Mouse (Mus musculus): ENCODE measurements around the gene Il17rd. TPM values are rescaled to one million over a fixed set of nuclear protein-coding genes. Genes with fewer than 3 reads are reported as not detected.

The Il17rd gene
- polyA plus RNA-seq, 1 experiment from 2014 or later: 2.1 TPM

DNA sequence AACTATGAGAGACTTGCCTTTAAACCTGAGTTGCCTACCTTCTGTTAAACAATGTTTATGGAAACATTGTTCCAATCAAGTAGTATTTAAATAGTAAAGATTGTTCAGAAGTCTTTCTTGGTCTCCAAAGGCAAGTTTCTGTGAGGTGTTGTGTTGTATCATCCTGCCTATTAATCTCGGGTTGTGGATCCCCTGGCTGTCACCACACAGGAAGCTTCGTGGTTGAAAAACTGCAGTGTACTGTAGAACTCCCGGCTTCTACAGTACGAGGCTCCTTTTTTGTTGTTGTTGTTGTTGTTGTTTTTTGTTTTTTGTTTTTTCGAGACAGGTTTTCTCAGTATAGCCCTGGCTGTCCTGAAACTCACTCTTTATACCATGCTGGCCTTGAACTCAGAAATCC, 46.7 kb downstream of the Il17rd start:
- Histone ChIP-seq H3K27me3 (ENCODE audit: control insufficient read depth, insufficient read depth, low read length) (no peaks in the 10 kb centered on the region), H3K9me3 (replicated peaks; ENCODE audit: control insufficient read depth, low read length) (no peaks in the 10 kb centered on the region), H3K9ac (ENCODE audit: low read depth, low read length) (no peak overlapping the region), H3K4me2 (no peak overlapping the region), H3K4me1 (ENCODE audit: control insufficient read depth, insufficient read depth, low read length) (no peaks in the 10 kb centered on the region), H3K36me3 (ENCODE audit: control insufficient read depth, insufficient read depth, low read length) (no peaks in the 10 kb centered on the region), H3K27ac (ENCODE audit: low read depth, low read length) (no peak overlapping the region), H3K4me3 (ENCODE audit: low read depth, low read length) (no peak overlapping the region)
- ATAC-seq (replicated peaks; ENCODE audit: insufficient number of reproducible peaks, low FRiP score, low TSS enrichment): no peak
- 58% methylated on average over 5 of the region's 5 CpGs for WGBS (ENCODE audit: insufficient replicate concordance)

- no peaks in the 10 kb centered on the region for H3K9me3 ChIP-seq (replicated peaks; ENCODE audit: control insufficient read depth, low read length)
- H3K4me1 ChIP-seq (ENCODE audit: control insufficient read depth, insufficient read depth, low read length): no peaks in the 10 kb centered on the region
- 73% methylated on average over 4 of the region's 4 CpGs for WGBS (ENCODE audit: insufficient replicate concordance)
- no peak overlapping the region for H3K27ac ChIP-seq (ENCODE audit: low read depth, low read length)
- no peak overlapping the region for H3K4me2 ChIP-seq
- no peaks in the 10 kb centered on the region for H3K36me3 ChIP-seq (ENCODE audit: control insufficient read depth, insufficient read depth, low read length)
- H3K27me3 ChIP-seq (ENCODE audit: control insufficient read depth, insufficient read depth, low read length): no peaks in the 10 kb centered on the region
- no peak overlapping the region for H3K9ac ChIP-seq (ENCODE audit: low read depth, low read length)
- H3K4me3 ChIP-seq (ENCODE audit: low read depth, low read length): no peak overlapping the region
- no peak for ATAC-seq (replicated peaks; ENCODE audit: insufficient number of reproducible peaks, low FRiP score, low TSS enrichment)
Measured at GRCm38 (mm10) chr14:27085999-27086398, 47.3 kb downstream of the Il17rd start.

GRCm38 (mm10) chr14:27094247-27094646, 55.5 kb downstream of the Il17rd start:
- H3K36me3 ChIP-seq (ENCODE audit: control insufficient read depth, insufficient read depth, low read length): no peaks in the 10 kb centered on the region
- no peak overlapping the region for H3K4me2 ChIP-seq
- H3K4me1 ChIP-seq (ENCODE audit: control insufficient read depth, insufficient read depth, low read length): no peaks in the 10 kb centered on the region
- no peak overlapping the region for H3K4me3 ChIP-seq (ENCODE audit: low read depth, low read length)
- H3K27ac ChIP-seq (ENCODE audit: low read depth, low read length): no peak overlapping the region
- no peak for ATAC-seq (replicated peaks; ENCODE audit: insufficient number of reproducible peaks, low FRiP score, low TSS enrichment)
- 72% methylated on average over 5 of the region's 5 CpGs for WGBS (ENCODE audit: insufficient replicate concordance)
- no peaks in the 10 kb centered on the region for H3K27me3 ChIP-seq (ENCODE audit: control insufficient read depth, insufficient read depth, low read length)
- no peak overlapping the region for H3K9ac ChIP-seq (ENCODE audit: low read depth, low read length)
- H3K9me3 ChIP-seq (replicated peaks; ENCODE audit: control insufficient read depth, low read length): no peaks in the 10 kb centered on the region

DNA sequence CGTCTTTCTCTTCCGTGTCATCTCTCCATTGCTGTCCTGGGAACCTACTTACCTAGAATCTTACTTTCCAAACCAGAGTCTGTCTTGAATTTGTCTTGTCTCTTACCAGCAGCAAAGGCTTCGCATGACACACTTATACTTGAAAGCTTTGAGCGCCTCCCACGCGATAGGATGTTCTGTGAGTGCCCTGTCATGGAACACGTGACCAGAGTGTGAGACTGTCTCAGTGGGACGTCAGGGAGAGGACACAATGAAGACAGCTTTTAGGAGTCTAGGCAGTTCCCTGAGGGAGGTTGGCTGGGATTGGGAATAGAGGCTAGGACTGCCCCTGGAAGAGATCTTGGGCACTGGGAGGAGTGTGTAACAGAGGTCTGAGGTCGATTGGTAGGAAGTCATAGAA, 57.4 kb downstream of the Il17rd start:
- no peak for ATAC-seq (replicated peaks; ENCODE audit: insufficient number of reproducible peaks, low FRiP score, low TSS enrichment)
- no peaks in the 10 kb centered on the region for H3K36me3 ChIP-seq (ENCODE audit: control insufficient read depth, insufficient read depth, low read length)
- H3K9me3 ChIP-seq (replicated peaks; ENCODE audit: control insufficient read depth, low read length): no peaks in the 10 kb centered on the region
- no peaks in the 10 kb centered on the region for H3K27me3 ChIP-seq (ENCODE audit: control insufficient read depth, insufficient read depth, low read length)
- no peak overlapping the region for H3K9ac ChIP-seq (ENCODE audit: low read depth, low read length)
- no peaks in the 10 kb centered on the region for H3K4me1 ChIP-seq (ENCODE audit: control insufficient read depth, insufficient read depth, low read length)
- WGBS (ENCODE audit: insufficient replicate concordance): 69% methylated on average over 9 of the region's 9 CpGs
- H3K27ac ChIP-seq (ENCODE audit: low read depth, low read length): no peak overlapping the region
- no peak overlapping the region for H3K4me3 ChIP-seq (ENCODE audit: low read depth, low read length)
- H3K4me2 ChIP-seq: no peak overlapping the region

DNA sequence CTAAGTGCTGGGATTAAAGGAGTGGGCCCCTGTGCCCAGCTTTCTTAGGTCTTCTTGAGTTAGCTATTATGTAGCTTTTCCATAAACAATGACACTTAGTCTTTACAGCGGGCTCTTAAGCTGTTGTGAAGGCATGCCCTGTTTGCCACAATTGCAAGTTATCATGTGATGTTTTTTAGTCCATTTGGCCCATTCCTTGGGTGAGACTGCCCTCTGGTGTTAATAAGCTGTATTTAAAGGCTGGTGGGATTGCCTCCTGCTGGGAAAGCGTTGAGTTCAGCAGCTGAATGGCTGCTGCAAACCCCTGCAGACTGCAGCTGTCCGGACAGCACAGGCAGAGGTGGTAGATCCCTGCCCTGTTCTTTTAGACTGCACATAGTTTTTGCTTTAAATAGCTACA, 58.0 kb downstream of the Il17rd start:
- no peak overlapping the region for H3K9ac ChIP-seq (ENCODE audit: low read depth, low read length)
- H3K4me2 ChIP-seq: no peak overlapping the region
- whole genome bisulfite sequencing (ENCODE audit: insufficient replicate concordance): 42% methylated on average over 3 of the region's 3 CpGs
- no peaks in the 10 kb centered on the region for H3K9me3 ChIP-seq (replicated peaks; ENCODE audit: control insufficient read depth, low read length)
- no peaks in the 10 kb centered on the region for H3K36me3 ChIP-seq (ENCODE audit: control insufficient read depth, insufficient read depth, low read length)
- no peak overlapping the region for H3K4me3 ChIP-seq (ENCODE audit: low read depth, low read length)
- H3K27me3 ChIP-seq (ENCODE audit: control insufficient read depth, insufficient read depth, low read length): no peaks in the 10 kb centered on the region
- no peaks in the 10 kb centered on the region for H3K4me1 ChIP-seq (ENCODE audit: control insufficient read depth, insufficient read depth, low read length)
- H3K27ac ChIP-seq (ENCODE audit: low read depth, low read length): no peak overlapping the region
- no peak for ATAC-seq (replicated peaks; ENCODE audit: insufficient number of reproducible peaks, low FRiP score, low TSS enrichment)

DNA sequence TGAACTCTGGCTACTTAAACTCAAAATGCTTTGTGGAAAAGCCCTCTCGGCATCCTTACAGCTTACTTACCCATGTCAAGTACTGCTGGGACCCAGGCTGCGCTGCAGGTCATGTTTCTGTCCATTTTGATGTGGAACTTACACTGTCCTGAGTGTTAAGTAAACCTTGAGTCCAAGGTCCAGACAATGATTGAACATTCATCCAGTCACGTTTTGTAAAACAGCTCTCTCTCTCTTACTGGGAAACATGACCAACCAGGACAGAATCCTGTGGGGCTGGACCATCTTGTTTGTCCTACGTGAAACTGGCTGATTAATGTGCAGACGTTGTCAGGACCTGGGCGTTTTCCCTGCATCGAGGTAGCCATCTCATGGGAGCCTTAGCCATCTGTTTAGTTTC, 63.0 kb downstream of the Il17rd start:
- Histone ChIP-seq H3K4me1 (ENCODE audit: control insufficient read depth, insufficient read depth, low read length) (peaks cover 3% of the 10 kb centered on the region; the same call in 1 of the 2 replicates), H3K9ac (ENCODE audit: low read depth, low read length) (no peak overlapping the region), H3K4me3 (ENCODE audit: low read depth, low read length) (no peak overlapping the region), H3K27ac (ENCODE audit: low read depth, low read length) (no peak overlapping the region), H3K4me2 (no peak overlapping the region), H3K36me3 (ENCODE audit: control insufficient read depth, insufficient read depth, low read length) (no peaks in the 10 kb centered on the region), H3K27me3 (ENCODE audit: control insufficient read depth, insufficient read depth, low read length) (no peaks in the 10 kb centered on the region), H3K9me3 (replicated peaks; ENCODE audit: control insufficient read depth, low read length) (no peaks in the 10 kb centered on the region)
- 61% methylated on average over 7 of the region's 7 CpGs for WGBS (ENCODE audit: insufficient replicate concordance)
- ATAC-seq (replicated peaks; ENCODE audit: insufficient number of reproducible peaks, low FRiP score, low TSS enrichment): no peak

DNA sequence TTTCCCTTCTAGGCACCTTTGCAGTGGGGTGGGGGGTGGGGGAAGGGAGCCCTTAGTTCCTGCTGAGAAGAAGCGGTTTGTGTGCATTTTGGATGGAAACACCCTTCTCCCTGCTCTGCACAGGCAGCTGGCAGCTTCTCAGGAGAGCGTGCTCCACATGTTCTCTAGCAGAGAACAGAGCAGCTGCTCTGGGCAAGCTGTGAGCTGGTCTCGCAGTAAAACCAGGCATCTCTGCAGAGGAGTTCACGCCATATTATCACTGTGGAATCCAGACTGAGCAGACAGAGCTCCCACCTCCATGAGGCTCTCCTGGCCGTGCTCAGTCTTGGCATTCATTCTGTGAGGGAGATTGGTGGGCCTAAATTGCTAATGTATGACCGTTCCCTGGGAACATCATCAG, 64.0 kb downstream of the Il17rd start:
- Histone ChIP-seq H3K9ac (ENCODE audit: low read depth, low read length) (no peak overlapping the region), H3K36me3 (ENCODE audit: control insufficient read depth, insufficient read depth, low read length) (no peaks in the 10 kb centered on the region), H3K27ac (ENCODE audit: low read depth, low read length) (no peak overlapping the region), H3K4me3 (ENCODE audit: low read depth, low read length) (no peak overlapping the region), H3K9me3 (replicated peaks; ENCODE audit: control insufficient read depth, low read length) (no peaks in the 10 kb centered on the region), H3K4me1 (ENCODE audit: control insufficient read depth, insufficient read depth, low read length) (peaks cover 3% of the 10 kb centered on the region; the same call in 1 of the 2 replicates), H3K27me3 (ENCODE audit: control insufficient read depth, insufficient read depth, low read length) (no peaks in the 10 kb centered on the region), H3K4me2 (no peak overlapping the region)
- ATAC-seq (replicated peaks; ENCODE audit: insufficient number of reproducible peaks, low FRiP score, low TSS enrichment): no peak
- WGBS (ENCODE audit: insufficient replicate concordance): 71% methylated on average over 6 of the region's 6 CpGs

- H3K4me1 ChIP-seq (ENCODE audit: control insufficient read depth, insufficient read depth, low read length): peaks cover 3% of the 10 kb centered on the region
- no peak overlapping the region for H3K9ac ChIP-seq (ENCODE audit: low read depth, low read length)
- no peak overlapping the region for H3K4me2 ChIP-seq
- 68% methylated on average over 12 of the region's 12 CpGs for WGBS (ENCODE audit: insufficient replicate concordance)
- H3K36me3 ChIP-seq (ENCODE audit: control insufficient read depth, insufficient read depth, low read length): no peaks in the 10 kb centered on the region
- no peak overlapping the region for H3K27ac ChIP-seq (ENCODE audit: low read depth, low read length)
- H3K9me3 ChIP-seq (replicated peaks; ENCODE audit: control insufficient read depth, low read length): no peaks in the 10 kb centered on the region
- ATAC-seq (replicated peaks; ENCODE audit: insufficient number of reproducible peaks, low FRiP score, low TSS enrichment): no peak
- no peaks in the 10 kb centered on the region for H3K27me3 ChIP-seq (ENCODE audit: control insufficient read depth, insufficient read depth, low read length)
- H3K4me3 ChIP-seq (ENCODE audit: low read depth, low read length): no peak overlapping the region
Measured at GRCm38 (mm10) chr14:27105731-27106457, 67.2 kb downstream of the Il17rd start.
